Mouse (Mus musculus) intestine, embryonic 16.5 days (tissue): ENCODE measurements around the gene Syne1. TPM values are rescaled to one million over a fixed set of nuclear protein-coding genes. Genes with fewer than 3 reads are reported as not detected.
"Not testable (repeated sequence)": the region's sequence is repeated elsewhere in the genome, so short reads cannot be mapped to it uniquely, and the experiment has no call there.

Experiments used
- ATAC-seq: fragments of 200-750 bp; cut with Nextera tagmentation; 2 replicates; pipeline ENCODE4 v1.8.0; 2017; ENCODE audit warnings: moderate TSS enrichment, moderate library complexity
- H3K27ac ChIP-seq: fragments of 300-500 bp; sonication (generic); 2 replicates; pipeline ENCODE4 v1.5.1; 2014; ENCODE audit warnings: mild to moderate bottlenecking, low read length
- H3K27me3 ChIP-seq: fragments of 300-500 bp; sonication (generic); replicated peaks from 2 replicates; pipeline ENCODE4 v1.6.1; 2014; ENCODE audit warnings: low read length, control low read depth, mixed read lengths; ENCODE audit not compliant: control insufficient read depth, insufficient read depth
- H3K36me3 ChIP-seq: fragments of 300-500 bp; sonication (generic); 2 replicates; pipeline ENCODE4 v1.6.1; 2014; ENCODE audit warnings: low read length, control low read depth; ENCODE audit not compliant: control insufficient read depth, insufficient read depth
- H3K4me1 ChIP-seq: fragments of 300-500 bp; sonication (generic); 2 replicates; pipeline ENCODE4 v1.6.1; 2014; ENCODE audit warnings: low read length, control low read depth, mixed read lengths; ENCODE audit not compliant: control insufficient read depth, insufficient read depth
- H3K4me2 ChIP-seq: fragments of 300-500 bp; sonication (generic); 2 replicates; pipeline ENCODE4 v1.6.1; 2014; ENCODE audit warnings: low read depth, low read length, control low read depth
- H3K4me3 ChIP-seq: fragments of 300-500 bp; sonication (generic); 2 replicates; pipeline ENCODE4 v1.5.1; 2014; ENCODE audit warnings: mild to moderate bottlenecking, low read length
- H3K9ac ChIP-seq: fragments of 300-500 bp; sonication (generic); 2 replicates; pipeline ENCODE4 v1.6.1; 2014; ENCODE audit warnings: low read depth, low read length
- H3K9me3 ChIP-seq: fragments of 300-500 bp; sonication (generic); 2 replicates; pipeline ENCODE4 v1.6.1; 2016; ENCODE audit warnings: low read length, control low read depth; ENCODE audit not compliant: control insufficient read depth
- WGBS: fragments of 180-500 bp; shearing (Covaris S2); extraction: QIAGEN DNeasy Blood & Tissue Kit; methylation state at CpG from one replicate; pipeline ENCODE4 v1.1.7; 2014; 5-methylcytosine and 5-hydroxymethylcytosine counted together
- polyA plus RNA-seq: library from polyadenylated mRNA; unstranded; fragments of >200 nt; fragmentation: Nextera tagmentation; extraction: Ambion mirVana; gene quantifications from 2 replicates; pipeline ENCODE4 v1.2.1, GENCODE M21; 2015

The Syne1 gene
- polyA plus RNA-seq, 1 experiment from 2014 or later: 4.7 TPM

- Histone ChIP-seq H3K27ac (no peak overlapping the region), H3K9ac (no peak overlapping the region), H3K36me3 (no peaks in the 10 kb centered on the region), H3K4me2 (no peak overlapping the region), H3K27me3 (no peaks in the 10 kb centered on the region), H3K4me3 (no peak overlapping the region), H3K9me3 (no peaks in the 10 kb centered on the region), H3K4me1 (no peaks in the 10 kb centered on the region)
- ATAC-seq: no peak
- WGBS: 61% methylated on average over 3 of the region's 3 CpGs
These were observed 46.5 kb downstream of the Syne1 start for GRCm38 (mm10) chr10:5504761-5505160.

- H3K36me3 ChIP-seq: no peaks in the 10 kb centered on the region
- H3K9ac ChIP-seq: no peak overlapping the region
- H3K27me3 ChIP-seq: no peaks in the 10 kb centered on the region
- no peak overlapping the region for H3K4me2 ChIP-seq
- H3K4me1 ChIP-seq: no peaks in the 10 kb centered on the region
- H3K9me3 ChIP-seq: no peaks in the 10 kb centered on the region
- no peak overlapping the region for H3K27ac ChIP-seq
- H3K4me3 ChIP-seq: no peak overlapping the region
- 75% methylated on average over 3 of the region's 3 CpGs for WGBS
- no peak for ATAC-seq
These were observed 47.4 kb downstream of the Syne1 start for GRCm38 (mm10) chr10:5503909-5504308.

GRCm38 (mm10) chr10:5499684-5500369 is 51.5 kb downstream of the Syne1 start:
- not testable (repeated sequence) for ATAC-seq, H3K4me1 ChIP-seq, H3K27me3 ChIP-seq, H3K9me3 ChIP-seq, H3K9ac ChIP-seq, H3K36me3 ChIP-seq, H3K4me3 ChIP-seq, H3K4me2 ChIP-seq, H3K27ac ChIP-seq
- WGBS: 79% methylated on average over 6 of the region's 6 CpGs

GRCm38 (mm10) chr10:5497859-5498258 is 53.4 kb downstream of the Syne1 start:
- WGBS: 79% methylated on average over 2 of the region's 2 CpGs
- no peaks in the 10 kb centered on the region for H3K9me3 ChIP-seq
- H3K9ac ChIP-seq: no peak overlapping the region

GRCm38 (mm10) chr10:5491050-5491449 is 60.2 kb downstream of the Syne1 start:
- Histone ChIP-seq H3K9ac (no peak overlapping the region), H3K36me3 (no peaks in the 10 kb centered on the region), H3K4me1 (no peaks in the 10 kb centered on the region), H3K9me3 (no peaks in the 10 kb centered on the region), H3K27ac (no peak overlapping the region), H3K4me3 (no peak overlapping the region), H3K4me2 (no peak overlapping the region), H3K27me3 (no peaks in the 10 kb centered on the region)
- 88% methylated on average over 9 of the region's 9 CpGs for WGBS
- no peak for ATAC-seq

More at GRCm38 (mm10) chr10:5497859-5498258, 53.4 kb downstream of the Syne1 start:
- no peaks in the 10 kb centered on the region for H3K27me3 ChIP-seq
- ATAC-seq: no peak
- no peak overlapping the region for H3K27ac ChIP-seq
- H3K4me2 ChIP-seq: no peak overlapping the region
- no peaks in the 10 kb centered on the region for H3K36me3 ChIP-seq
- H3K4me3 ChIP-seq: no peak overlapping the region
- H3K4me1 ChIP-seq: no peaks in the 10 kb centered on the region

GRCm38 (mm10) chr10:5490029-5490428 is 61.3 kb downstream of the Syne1 start:
- H3K27ac ChIP-seq: no peak overlapping the region
- 64% methylated on average over 6 of the region's 6 CpGs for WGBS
- H3K4me3 ChIP-seq: no peak overlapping the region
- no peaks in the 10 kb centered on the region for H3K4me1 ChIP-seq
- H3K27me3 ChIP-seq: no peaks in the 10 kb centered on the region
- no peak overlapping the region for H3K4me2 ChIP-seq
- no peaks in the 10 kb centered on the region for H3K36me3 ChIP-seq
- no peak overlapping the region for H3K9ac ChIP-seq
- H3K9me3 ChIP-seq: no peaks in the 10 kb centered on the region
- no peak for ATAC-seq

GRCm38 (mm10) chr10:5488097-5488496 is 63.2 kb downstream of the Syne1 start:
- Histone ChIP-seq H3K4me1 (no peaks in the 10 kb centered on the region), H3K9me3 (no peaks in the 10 kb centered on the region), H3K27me3 (no peaks in the 10 kb centered on the region), H3K4me2 (no peak overlapping the region), H3K4me3 (no peak overlapping the region), H3K27ac (no peak overlapping the region), H3K9ac (no peak overlapping the region), H3K36me3 (no peaks in the 10 kb centered on the region)
- ATAC-seq: no peak
- 31% methylated on average over 5 of the region's 5 CpGs for WGBS

GRCm38 (mm10) chr10:5480552-5481550 is 70.4 kb downstream of the Syne1 start:
- Histone ChIP-seq H3K9me3 (no peaks in the 10 kb centered on the region), H3K27me3 (no peaks in the 10 kb centered on the region), H3K4me2 (no peak overlapping the region), H3K4me3 (no peak overlapping the region), H3K36me3 (no peaks in the 10 kb centered on the region), H3K4me1 (no peaks in the 10 kb centered on the region), H3K27ac (no peak overlapping the region), H3K9ac (no peak overlapping the region)
- no peak for ATAC-seq
- 80% methylated on average over 9 of the region's 9 CpGs for WGBS

- Histone ChIP-seq H3K4me2 (no peak overlapping the region), H3K27me3 (no peaks in the 10 kb centered on the region)
These were observed 71.2 kb downstream of the Syne1 start for GRCm38 (mm10) chr10:5480097-5480496.

More at GRCm38 (mm10) chr10:5480097-5480496, 71.2 kb downstream of the Syne1 start:
- Histone ChIP-seq H3K36me3 (no peaks in the 10 kb centered on the region), H3K4me1 (no peaks in the 10 kb centered on the region), H3K27ac (no peak overlapping the region), H3K4me3 (no peak overlapping the region), H3K9me3 (no peaks in the 10 kb centered on the region), H3K9ac (no peak overlapping the region)
- WGBS: 41% methylated on average over 6 of the region's 6 CpGs
- ATAC-seq: no peak
